Mouse (Mus musculus) bone marrow, adult 2 months (tissue): Measurements from ENCODE around the gene Cd8a.

Source experiments
- CTCF ChIP-seq: fragments of 200-500 bp; IDR thresholded peaks from 2 replicates; pipeline ENCODE4 v1.5.1; 2011; ENCODE audit warnings: low read length, control low read depth; ENCODE audit not compliant: control insufficient read depth, insufficient read depth
- POLR2A ChIP-seq: fragments of 200-500 bp; IDR thresholded peaks from 2 replicates; pipeline ENCODE4 v1.6.1; 2011; ENCODE audit warnings: low read depth, mild to moderate bottlenecking, control low read depth, low read length, borderline replicate concordance; ENCODE audit not compliant: control insufficient read depth

GRCm38 (mm10) chr6:71373249-71373775 lies at the start of gene Cd8a:
- TF ChIP-seq CTCF (no peak), POLR2A (no peak)
